Mouse (Mus musculus) heart, adult 8-10 months (tissue): ENCODE measurements around the gene Gm28041. TPM values are rescaled to one million over a fixed set of nuclear protein-coding genes. Genes with fewer than 3 reads are reported as not detected.

ENCODE experiments used
- total RNA-seq, 4 experiments: library from RNA; stranded (reverse); gene quantifications; 2 replicates each; pipeline ENCODE4 v1.2.4; 2022

Gm28041 gene
- total RNA-seq, 4 experiments from 2014 or later, result 0.53 to 1.9 (median 1.3) TPM

Other genes with a start within 250 kb of the Gm28041 start
- gene Rsl1, start 202.6 kb downstream of the Gm28041 start, total RNA-seq, result 1 to 10 TPM; 2.6 to 3.7 (median 3.1) TPM
- 1 to 10 TPM in 2 of 4 experiments, under 1 TPM in 2; 0.46 to 1.6 (median 1.0) TPM for gene Zfp455, start 181.2 kb downstream of the Gm28041 start, total RNA-seq
- 1 to 10 TPM; 1.3 to 1.8 (median 1.5) TPM for gene Zfp458, start 97.3 kb downstream of the Gm28041 start, total RNA-seq
- 1 to 10 TPM; 2.3 to 4.5 (median 2.7) TPM for gene Zfp457, start 69.2 kb downstream of the Gm28041 start, total RNA-seq
- 1 to 10 TPM; 2.0 to 2.5 (median 2.2) TPM for gene Zfp595, start 43.2 kb downstream of the Gm28041 start, total RNA-seq
- gene Gm28044, start 15.2 kb downstream of the Gm28041 start, total RNA-seq, result 1 to 10 TPM; 1.0 to 2.3 (median 1.6) TPM
- 1 to 10 TPM in 3 of 4 experiments, under 1 TPM in 1; 0.86 to 1.3 (median 1.1) TPM for gene Zfp953, start 15.1 kb downstream of the Gm28041 start, total RNA-seq
- under 1 TPM; 0.44 to 0.75 (median 0.73) TPM for gene Zfp456, start 77 bp upstream of the Gm28041 start, total RNA-seq
- gene Zfp429, start 24.1 kb upstream of the Gm28041 start, total RNA-seq, result 1 to 10 TPM; 1.3 to 3.5 (median 1.8) TPM
- gene Zfp459, start 45.7 kb upstream of the Gm28041 start, total RNA-seq, result 1 to 10 TPM in 1 of 4 experiments, under 1 TPM in 3; 0.29 to 1.2 (median 0.75) TPM
- 10 to 100 TPM in 1 of 4 experiments, 1 to 10 TPM in 3; 6.3 to 11.4 (median 7.3) TPM for gene Zfp874a, start 75.9 kb upstream of the Gm28041 start, total RNA-seq
- gene Zfp874b, start 108.5 kb upstream of the Gm28041 start, total RNA-seq, result 10 to 100 TPM; 11.5 to 18.0 (median 13.9) TPM
- 1 to 10 TPM; 3.6 to 4.5 (median 4.0) TPM for gene Zfp58, start 124.8 kb upstream of the Gm28041 start, total RNA-seq
- gene Gm26965, start 150.4 kb upstream of the Gm28041 start, total RNA-seq, result 1 to 10 TPM in 1 of 4 experiments, under 1 TPM in 1, not detected in 2; 0.20 to 1.3 TPM
- gene Zfp87, start 150.4 kb upstream of the Gm28041 start, total RNA-seq, result 1 to 10 TPM; 6.9 to 8.9 (median 7.9) TPM
- gene Zfp748, start 178.1 kb upstream of the Gm28041 start, total RNA-seq, result 1 to 10 TPM; 2.8 to 4.9 (median 4.0) TPM
- 1 to 10 TPM; 3.4 to 4.2 (median 3.8) TPM for gene Zfp729b, start 234.0 kb upstream of the Gm28041 start, total RNA-seq